Mouse (Mus musculus): Measurements from ENCODE around the gene Meltf.

DNA sequence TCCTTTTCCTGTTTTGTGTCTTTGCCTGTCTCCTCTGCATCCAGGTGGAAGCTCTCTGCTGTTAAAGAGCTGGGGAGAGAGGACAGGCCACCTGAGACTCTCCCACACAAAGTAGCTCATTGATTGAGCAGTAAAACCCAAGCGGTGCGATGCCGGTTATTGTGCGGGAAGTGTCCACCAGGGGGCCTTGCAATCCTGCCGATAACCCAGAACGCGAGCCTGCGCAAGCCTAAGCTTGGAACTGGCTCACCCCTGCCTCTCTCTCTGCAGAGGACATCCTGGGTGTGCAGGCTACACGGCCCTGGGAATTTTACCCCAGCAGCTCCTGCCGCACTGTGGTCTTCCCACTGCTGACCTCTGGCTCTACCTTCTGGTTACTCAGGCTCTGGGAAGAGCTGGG lies 65.4 kb downstream of the Meltf start:
- no peak for TF ChIP-seq POLR2A (IDR thresholded peaks at IDR 0.05; ENCODE audit: borderline replicate concordance, extremely low read depth, low read depth, low read length)
- peak; percentile 69 for TF ChIP-seq CTCF (IDR thresholded peaks at IDR 0.05; ENCODE audit: insufficient read depth, low read length)

All from lung, adult 2 months (tissue).